19 mouse cellular contexts compared by ENCODE assay signal in the genomic region with DNA sequence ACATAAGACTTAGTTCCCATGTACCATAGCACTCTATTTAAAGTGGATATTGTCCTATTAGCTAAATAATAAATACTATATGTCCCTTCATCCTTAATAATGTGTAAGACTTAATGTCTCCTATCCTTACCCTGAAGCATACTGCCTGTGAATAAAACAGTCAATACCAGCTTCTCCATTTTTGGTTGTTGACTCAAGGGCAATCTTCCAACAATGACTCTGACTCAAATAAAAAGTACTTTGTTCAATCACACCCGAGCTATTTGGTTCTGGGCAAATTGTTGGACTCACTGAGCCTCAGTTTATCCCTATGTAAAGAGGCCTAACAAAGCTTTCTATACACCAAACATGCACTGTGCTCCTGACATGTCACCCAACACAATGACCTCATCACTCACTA. TPM values are rescaled to one million over a fixed set of nuclear protein-coding genes. Genes with fewer than 3 reads are reported as not detected.
DNase-seq lines count a peak whose midpoint lies in the region; ATAC-seq and TF ChIP-seq lines count a peak whose summit lies in the region.
"Had no signal": no experiment of that assay in that cellular context is flagged by ENCODE, and none has a peak within 500 bp of the region (broad histone marks: within the 10 kb centered on the region; RNA-seq: fewer than 3 reads in every experiment).

No protein-coding gene starts in this region.

- intact Hi-C loops in heart, postnatal 14 days (cut with DNase I): no loop called here

- H3K27ac ChIP-seq in embryonic fibroblast, embryonic 13.5 days (ENCODE audit: insufficient read depth, low read length): peak overlapping the region; percentile 30
- H3K27ac ChIP-seq: embryonic facial prominence, embryonic 13.5 days; embryonic facial prominence, embryonic 15.5 days; forebrain, embryonic 13.5 days; forebrain, embryonic 15.5 days had no signal

- no peak for ATAC-seq in frontal cortex, adult (ENCODE audit: low TSS enrichment)
- ATAC-seq: activated CD4-positive, CD25-positive, alpha-beta regulatory T cell, adult 4 months; CD4-positive, CD25-positive, alpha-beta regulatory T cell, adult 4 months; forebrain, embryonic 13.5 days; forebrain, embryonic 15.5 days; forebrain, postnatal 0 days had no signal

- no peak for TF ChIP-seq CTCF in embryonic fibroblast, embryonic 13.5 days (IDR thresholded peaks at IDR 0.05; ENCODE audit: borderline replicate concordance, insufficient read depth, low read length)

- H3K4me3 ChIP-seq in embryonic fibroblast, embryonic 13.5 days (ENCODE audit: insufficient read depth, low read length): no peak overlapping the region
- H3K4me3 ChIP-seq: embryonic facial prominence, embryonic 13.5 days; embryonic facial prominence, embryonic 15.5 days; forebrain, embryonic 13.5 days; forebrain, embryonic 15.5 days had no signal

- TF ChIP-seq POLR2A in embryonic fibroblast, embryonic 13.5 days (IDR thresholded peaks at IDR 0.05; ENCODE audit: low read depth, low read length): no peak

- H3K4me1 ChIP-seq in embryonic fibroblast, embryonic 13.5 days (ENCODE audit: control insufficient read depth, insufficient read depth, low read length): peaks cover 17% of the 10 kb centered on the region
- H3K4me1 ChIP-seq: forebrain, embryonic 15.5 days had no signal

- DNase-seq in heart, adult 11 months: peak; percentile 4
- no peak for DNase-seq in heart, postnatal 14 days
- DNase-seq in 3T3-L1 (ENCODE audit: low read depth, low spot score): peak; percentile 64
- DNase-seq in Muller cell, postnatal 12 days (ENCODE audit: inconsistent ontology term): peak; percentile 29
- DNase-seq in adrenal gland, adult 8-10 months: no peak
- DNase-seq: B cell, adult 2 months; embryo, embryonic 11 days; forebrain, postnatal 0 days had no signal

RNA-seq across cellular contexts. Expression of a gene that starts 51.8 kb away (rescaled TPM):
- total RNA-seq in heart, postnatal 14 days (2021): under 1 TPM; 0.24 to 0.29 TPM
- polyA plus RNA-seq in embryonic fibroblast, embryonic 13.5 days (2011; ENCODE audit: insufficient read length, low read depth, missing spikeins): 0.87 and 3.1 TPM in 2 replicates
- total RNA-seq in adrenal gland, adult 8-10 months (2022): under 1 TPM in 3 of 4 experiments, not detected in 1; 0.09 to 0.43 (median 0.12) TPM
- total RNA-seq: CH12.LX; common myeloid progenitor, adult 5-6 weeks had no signal
- polyA plus RNA-seq: CD4-positive, CD25-positive, alpha-beta regulatory T cell, adult 4 months; G1E had no signal

Comparison
In these comparisons a context has a peak if more than half of its experiments do, and no peak if none do; other contexts are left out.
1. DNase-seq: peak in heart, adult 11 months (single experiment), 3T3-L1 (single experiment) and Muller cell, postnatal 12 days (single experiment); none in heart, postnatal 14 days (0 of 2) and adrenal gland, adult 8-10 months (single experiment).